Mouse (Mus musculus): Measurements from ENCODE around the gene Nr2f6. TPM values are rescaled to one million over a fixed set of nuclear protein-coding genes. Genes with fewer than 3 reads are reported as not detected.

Gene Nr2f6
- 69.5 and 78.3 TPM in 2 replicates for polyA plus RNA-seq (2014; fragmentation: Nextera tagmentation; extraction: Ambion mirVana)

DNA sequence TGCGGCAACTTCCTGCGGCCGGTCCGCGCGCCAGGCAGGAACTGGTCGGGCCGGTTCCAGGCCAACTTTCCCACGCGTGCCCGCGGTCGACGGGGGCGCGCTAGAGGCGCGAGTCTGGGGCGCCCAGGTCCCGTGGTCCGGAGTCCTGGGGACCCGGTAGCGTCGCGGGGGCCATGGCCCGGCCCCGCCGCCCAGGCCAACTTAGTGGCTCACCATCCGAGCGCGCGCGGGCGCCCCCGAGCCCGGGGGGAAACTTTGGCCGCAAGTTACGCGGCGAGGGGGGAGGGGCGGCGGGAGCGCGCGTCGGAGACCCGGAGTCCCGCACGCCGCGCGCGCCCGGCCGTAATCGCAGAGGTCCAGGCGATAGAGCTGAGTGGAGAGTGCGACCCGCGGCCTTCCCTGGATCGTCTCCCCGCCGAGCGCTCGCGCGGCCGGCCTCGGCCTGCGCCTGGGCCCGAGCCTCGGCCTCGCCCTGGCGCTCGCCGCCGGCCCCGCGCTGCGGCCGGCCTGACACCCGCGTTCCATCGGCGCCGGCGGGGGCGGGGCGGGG is at the start of gene Nr2f6:
TSS of gene Nr2f6 (minus strand) at position 540 of the 550 bp plus-strand sequence.
- peak; percentile 13; the same call in 1 of the 2 replicates for ATAC-seq (ENCODE audit: low FRiP score)
- peaks cover 27% of the 10 kb centered on the region for H3K4me1 ChIP-seq (replicated peaks; ENCODE audit: control insufficient read depth, insufficient read depth, low read length)
- under 1% methylated on average over 52 of the region's 89 CpGs for WGBS
- H3K4me2 ChIP-seq (replicated peaks; ENCODE audit: low read depth, low read length), result peak within 1 kb of the TSS; percentile 96
- H3K36me3 ChIP-seq (ENCODE audit: control insufficient read depth, insufficient read depth, low read length), result no peaks in the 10 kb centered on the region
- no peaks in the 10 kb centered on the region for H3K9me3 ChIP-seq (ENCODE audit: control insufficient read depth, low read length)
- peak within 1 kb of the TSS; percentile 85 for H3K4me3 ChIP-seq (ENCODE audit: low read depth, low read length)
- H3K27ac ChIP-seq (ENCODE audit: low read depth, low read length), result peak within 1 kb of the TSS; percentile 92
- H3K27me3 ChIP-seq (ENCODE audit: control insufficient read depth, insufficient read depth, low read length), result no peaks in the 10 kb centered on the region
- peak; percentile 87 for DNase-seq (ENCODE audit: low spot score)
- peak within 1 kb of the TSS; percentile 82 for H3K9ac ChIP-seq (ENCODE audit: low read depth, low read length)

DNA sequence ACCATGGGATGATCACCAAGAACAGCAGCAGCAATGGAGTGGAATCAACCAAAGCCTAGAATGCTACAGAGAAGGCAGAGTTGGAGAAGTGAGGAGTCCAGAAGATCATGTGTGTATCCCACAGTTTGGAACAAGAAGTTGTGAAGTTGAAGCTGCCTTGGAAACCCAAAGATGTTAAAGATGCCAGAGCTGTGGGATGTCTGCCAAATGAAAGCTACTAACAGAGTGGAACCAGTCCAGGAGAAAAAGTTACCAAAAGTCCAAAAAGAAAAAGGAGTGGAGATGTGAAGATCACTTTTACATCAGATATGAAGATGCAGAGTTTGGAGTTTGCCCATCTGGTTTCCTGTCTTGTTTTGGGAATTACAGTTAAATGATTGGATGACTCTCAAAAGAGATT is 40.4 kb upstream of the Nr2f6 start:
- no peak overlapping the region for H3K9ac ChIP-seq (ENCODE audit: low read depth, low read length)
- no peak for ATAC-seq (ENCODE audit: low FRiP score)
- no peaks in the 10 kb centered on the region for H3K27me3 ChIP-seq (ENCODE audit: control insufficient read depth, insufficient read depth, low read length)
- H3K27ac ChIP-seq (ENCODE audit: low read depth, low read length), result no peak overlapping the region
- no peak overlapping the region for H3K4me2 ChIP-seq (replicated peaks; ENCODE audit: low read depth, low read length)
- H3K4me1 ChIP-seq (replicated peaks; ENCODE audit: control insufficient read depth, insufficient read depth, low read length), result no peaks in the 10 kb centered on the region
- H3K36me3 ChIP-seq (ENCODE audit: control insufficient read depth, insufficient read depth, low read length), result no peaks in the 10 kb centered on the region
- no peak overlapping the region for H3K4me3 ChIP-seq (ENCODE audit: low read depth, low read length)
- H3K9me3 ChIP-seq (ENCODE audit: control insufficient read depth, low read length), result no peaks in the 10 kb centered on the region
- DNase-seq (ENCODE audit: low spot score), result no peak

DNA sequence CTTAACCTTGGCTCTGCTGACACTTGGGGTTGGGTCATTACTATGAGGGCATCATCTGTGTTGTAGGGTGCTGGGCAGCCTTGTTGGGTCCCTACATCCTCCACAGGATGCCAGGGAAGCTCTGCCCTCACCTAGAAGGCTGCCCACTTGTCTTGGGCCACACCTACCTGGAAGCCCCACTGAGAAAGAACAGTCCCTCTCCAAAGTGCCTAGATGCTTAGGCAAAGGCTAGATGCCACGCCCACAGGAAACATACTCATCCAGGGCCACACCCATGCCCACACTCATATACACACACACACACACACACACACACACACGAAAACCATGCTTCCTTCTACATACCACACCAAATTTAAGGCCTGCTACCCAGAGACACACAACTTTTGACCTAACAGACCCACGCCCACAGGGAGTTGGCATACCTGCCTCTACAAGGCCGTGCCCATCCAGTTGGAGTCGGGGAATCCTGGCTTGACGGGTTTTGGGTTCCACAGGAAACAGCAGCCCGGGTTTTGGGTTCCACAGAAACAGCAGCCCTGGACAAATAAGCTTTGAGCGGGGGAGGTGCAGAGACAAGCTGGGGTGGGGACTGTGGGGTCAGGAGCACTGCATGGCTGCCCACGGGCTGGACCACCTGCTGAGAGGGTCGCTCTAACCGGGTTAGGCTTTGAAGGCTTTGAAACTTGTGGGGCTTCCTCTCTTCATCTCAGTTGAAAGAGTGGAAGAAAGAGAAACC is 29.9 kb upstream of the Nr2f6 start:
- no peak overlapping the region for H3K9ac ChIP-seq (ENCODE audit: low read depth, low read length)
- DNase-seq (ENCODE audit: low spot score), result no peak
- no peak for ATAC-seq (ENCODE audit: low FRiP score)

DNA sequence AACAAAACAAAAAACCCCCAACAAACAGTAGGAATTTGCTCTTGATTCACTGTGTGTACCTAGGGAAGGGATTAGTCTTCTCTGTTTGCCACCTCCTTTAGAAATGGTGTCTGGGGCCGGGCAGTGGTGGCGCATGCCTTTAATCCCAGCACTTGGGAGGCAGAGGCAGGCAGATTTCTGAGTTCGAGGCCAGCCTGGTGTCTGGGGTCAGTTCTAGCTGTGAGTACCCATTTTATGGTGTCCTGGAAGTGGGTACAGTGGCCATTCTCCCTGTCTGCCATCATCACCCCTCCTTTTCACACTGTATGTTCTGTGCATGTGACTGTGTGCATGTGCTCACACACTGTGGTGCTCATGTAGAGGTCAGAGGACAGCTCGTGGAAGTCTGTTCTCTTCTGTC is 26.5 kb upstream of the Nr2f6 start:
- ATAC-seq (ENCODE audit: low FRiP score) (no peak), DNase-seq (ENCODE audit: low spot score) (no peak)
- no peak overlapping the region for H3K4me3 ChIP-seq (ENCODE audit: low read depth, low read length)
- no peaks in the 10 kb centered on the region for H3K9me3 ChIP-seq (ENCODE audit: control insufficient read depth, low read length)
- no peak overlapping the region for H3K9ac ChIP-seq (ENCODE audit: low read depth, low read length)
- WGBS, result 96% methylated on average over 4 of the region's 4 CpGs
- H3K27me3 ChIP-seq (ENCODE audit: control insufficient read depth, insufficient read depth, low read length), result no peaks in the 10 kb centered on the region
- H3K36me3 ChIP-seq (ENCODE audit: control insufficient read depth, insufficient read depth, low read length), result 0 out of 2 replicates have a peak, but pooled peaks cover 3% of the 10 kb centered on the region
- H3K4me2 ChIP-seq (replicated peaks; ENCODE audit: low read depth, low read length), result no peak overlapping the region
- H3K4me1 ChIP-seq (replicated peaks; ENCODE audit: control insufficient read depth, insufficient read depth, low read length), result 0 out of 2 replicates have a peak, but pooled peaks cover 7% of the 10 kb centered on the region
- H3K27ac ChIP-seq (ENCODE audit: low read depth, low read length), result no peak overlapping the region

More for the DNA sequence above, 29.9 kb upstream of the Nr2f6 start:
- Histone ChIP-seq H3K27me3 (ENCODE audit: control insufficient read depth, insufficient read depth, low read length) (no peaks in the 10 kb centered on the region), H3K9me3 (ENCODE audit: control insufficient read depth, low read length) (no peaks in the 10 kb centered on the region), H3K27ac (ENCODE audit: low read depth, low read length) (no peak overlapping the region), H3K4me2 (replicated peaks; ENCODE audit: low read depth, low read length) (no peak overlapping the region), H3K36me3 (ENCODE audit: control insufficient read depth, insufficient read depth, low read length) (0 out of 2 replicates have a peak, but pooled peaks cover 3% of the 10 kb centered on the region), H3K4me1 (replicated peaks; ENCODE audit: control insufficient read depth, insufficient read depth, low read length) (0 out of 2 replicates have a peak, but pooled peaks cover 2% of the 10 kb centered on the region), H3K4me3 (ENCODE audit: low read depth, low read length) (no peak overlapping the region)
- 43% methylated on average over 11 of the region's 11 CpGs for WGBS

DNA sequence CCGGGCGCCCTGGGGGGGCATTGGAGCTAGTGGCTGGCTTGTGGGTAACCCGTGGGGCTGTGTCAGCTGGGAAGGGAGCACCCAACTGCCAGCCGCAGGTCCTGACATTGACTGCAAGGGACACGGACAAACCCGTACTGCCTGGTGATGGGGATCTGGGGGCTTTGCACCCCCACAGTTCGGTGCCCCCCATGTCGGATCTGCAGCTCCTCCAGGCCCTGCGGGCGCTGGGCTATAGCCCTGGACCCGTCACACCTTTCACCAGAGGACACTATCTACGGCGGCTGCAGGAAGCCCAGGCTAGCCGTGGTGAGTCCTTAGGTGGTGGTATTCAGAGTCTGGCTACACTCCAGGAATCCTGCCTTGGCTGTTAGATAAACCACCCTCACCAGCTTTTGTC is 25.7 kb upstream of the Nr2f6 start:
- 0 out of 2 replicates have a peak, but pooled peaks cover 7% of the 10 kb centered on the region for H3K4me1 ChIP-seq (replicated peaks; ENCODE audit: control insufficient read depth, insufficient read depth, low read length)
- no peaks in the 10 kb centered on the region for H3K9me3 ChIP-seq (ENCODE audit: control insufficient read depth, low read length)
- WGBS, result 92% methylated on average over 14 of the region's 14 CpGs
- DNase-seq (ENCODE audit: low spot score), result no peak
- no peak overlapping the region for H3K27ac ChIP-seq (ENCODE audit: low read depth, low read length)
- no peak for ATAC-seq (ENCODE audit: low FRiP score)
- no peak overlapping the region for H3K4me3 ChIP-seq (ENCODE audit: low read depth, low read length)
- H3K27me3 ChIP-seq (ENCODE audit: control insufficient read depth, insufficient read depth, low read length), result no peaks in the 10 kb centered on the region
- H3K4me2 ChIP-seq (replicated peaks; ENCODE audit: low read depth, low read length), result no peak overlapping the region
- 0 out of 2 replicates have a peak, but pooled peaks cover 3% of the 10 kb centered on the region for H3K36me3 ChIP-seq (ENCODE audit: control insufficient read depth, insufficient read depth, low read length)
- no peak overlapping the region for H3K9ac ChIP-seq (ENCODE audit: low read depth, low read length)

DNA sequence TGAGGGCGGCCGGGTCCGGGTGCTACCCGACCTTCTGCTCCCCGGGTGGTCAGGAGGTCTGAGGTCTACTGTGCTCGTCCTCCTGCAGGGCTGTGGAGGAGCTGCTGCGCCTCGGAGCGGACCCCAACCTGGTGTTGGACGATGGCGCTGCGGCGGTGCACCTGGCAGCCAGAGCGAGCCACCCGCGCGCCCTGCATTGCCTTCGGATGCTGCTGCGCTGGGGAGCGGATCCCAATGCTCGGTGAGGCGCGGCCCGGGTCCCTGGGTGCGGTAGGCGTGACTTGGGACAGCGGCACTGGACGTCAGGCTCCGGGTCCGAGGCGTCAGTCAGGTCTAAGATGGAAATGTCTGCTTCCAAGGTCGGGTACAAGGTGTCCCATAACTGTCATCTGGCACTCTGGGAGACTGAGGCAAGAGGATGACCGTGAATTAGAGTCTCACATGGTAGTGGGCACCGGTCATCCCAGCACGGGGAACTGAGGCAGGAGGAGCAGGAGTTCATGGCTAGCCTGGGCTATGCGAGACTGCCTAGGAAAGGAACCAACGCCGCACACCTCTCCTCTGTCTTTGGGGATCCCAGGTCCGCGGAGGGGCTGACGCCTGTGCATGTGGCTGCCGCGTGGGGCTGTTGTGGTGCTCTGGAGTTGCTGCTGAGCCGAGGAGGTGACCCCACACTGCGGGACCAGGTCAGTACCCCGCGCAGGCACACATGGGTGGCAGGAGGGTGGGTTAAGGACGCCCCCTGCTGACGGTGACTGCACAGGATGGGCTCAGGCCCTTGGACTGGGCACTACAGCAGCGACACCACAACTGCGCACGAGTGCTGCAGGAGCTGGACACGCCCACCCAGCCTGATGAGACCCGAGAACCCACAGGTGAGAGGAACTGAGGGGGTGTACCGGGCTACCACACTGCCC is 24.6 kb upstream of the Nr2f6 start:
- under 1% methylated on average over 55 of the region's 55 CpGs for WGBS
- 0 out of 2 replicates have a peak, but pooled peaks cover 7% of the 10 kb centered on the region for H3K4me1 ChIP-seq (replicated peaks; ENCODE audit: control insufficient read depth, insufficient read depth, low read length)
- H3K9ac ChIP-seq (ENCODE audit: low read depth, low read length), result peak overlapping the region; percentile 79
- H3K9me3 ChIP-seq (ENCODE audit: control insufficient read depth, low read length), result no peaks in the 10 kb centered on the region
- peak; percentile 82 for ATAC-seq (ENCODE audit: low FRiP score)
- 0 out of 2 replicates have a peak, but pooled peaks cover 3% of the 10 kb centered on the region for H3K36me3 ChIP-seq (ENCODE audit: control insufficient read depth, insufficient read depth, low read length)
- peak overlapping the region; percentile 86 for H3K4me2 ChIP-seq (replicated peaks; ENCODE audit: low read depth, low read length)
- peak; percentile 82 for DNase-seq (ENCODE audit: low spot score)
- peak overlapping the region; percentile 64 for H3K4me3 ChIP-seq (ENCODE audit: low read depth, low read length)
- no peak overlapping the region for H3K27ac ChIP-seq (ENCODE audit: low read depth, low read length)
- H3K27me3 ChIP-seq (ENCODE audit: control insufficient read depth, insufficient read depth, low read length), result no peaks in the 10 kb centered on the region

DNA sequence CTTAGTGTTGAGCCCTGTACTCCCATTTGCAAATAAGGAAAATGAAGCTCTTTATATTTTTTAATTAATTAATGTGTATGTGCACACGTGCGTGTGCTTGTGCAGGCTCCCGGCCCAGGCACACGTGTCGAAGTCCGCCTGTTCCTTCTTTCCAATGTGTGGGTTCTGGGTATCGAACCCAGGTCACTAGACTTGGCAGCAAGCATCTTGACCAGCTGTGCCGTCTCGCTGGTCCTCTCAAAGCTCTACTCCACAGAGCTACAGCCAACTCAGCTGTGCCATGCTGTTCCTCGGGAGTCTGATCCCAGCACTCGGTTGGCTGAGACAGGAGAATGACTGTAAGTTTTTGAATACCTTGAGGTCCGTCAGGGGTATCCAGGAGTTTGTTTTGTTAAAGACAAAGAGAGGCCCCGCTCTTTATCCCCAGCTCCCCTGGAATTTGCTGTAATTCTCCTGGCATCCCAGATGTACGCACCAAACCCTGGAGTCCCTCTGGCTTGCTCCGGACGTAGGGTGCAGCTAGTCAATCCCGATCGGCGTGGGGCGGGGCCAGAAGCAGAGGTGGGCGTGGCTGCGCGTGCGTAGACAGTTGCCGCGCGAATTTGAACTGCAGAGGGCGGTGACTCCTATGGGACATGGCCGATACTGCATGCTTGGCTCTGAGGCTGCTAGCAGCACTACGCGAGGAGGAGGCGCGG is 23.8 kb upstream of the Nr2f6 start, which contains the start of gene Ankle1:
TSS of gene Ankle1 (plus strand) at position 610 of the 698 bp plus-strand sequence.
- Histone ChIP-seq H3K27ac (ENCODE audit: low read depth, low read length) (no peak within 1 kb of the TSS), H3K4me1 (replicated peaks; ENCODE audit: control insufficient read depth, insufficient read depth, low read length) (0 out of 2 replicates have a peak, but pooled peaks cover 7% of the 10 kb centered on the region), H3K27me3 (ENCODE audit: control insufficient read depth, insufficient read depth, low read length) (no peaks in the 10 kb centered on the region), H3K4me3 (ENCODE audit: low read depth, low read length) (peak within 1 kb of the TSS; percentile 64), H3K36me3 (ENCODE audit: control insufficient read depth, insufficient read depth, low read length) (0 out of 2 replicates have a peak, but pooled peaks cover 3% of the 10 kb centered on the region), H3K9me3 (ENCODE audit: control insufficient read depth, low read length) (no peaks in the 10 kb centered on the region), H3K4me2 (replicated peaks; ENCODE audit: low read depth, low read length) (peak within 1 kb of the TSS; percentile 86), H3K9ac (ENCODE audit: low read depth, low read length) (peak within 1 kb of the TSS; percentile 79)
- peak; percentile 89 for ATAC-seq (ENCODE audit: low FRiP score)
- 17% methylated on average over 33 of the region's 33 CpGs for WGBS
- peak; percentile 98 for DNase-seq (ENCODE audit: low spot score)

DNA sequence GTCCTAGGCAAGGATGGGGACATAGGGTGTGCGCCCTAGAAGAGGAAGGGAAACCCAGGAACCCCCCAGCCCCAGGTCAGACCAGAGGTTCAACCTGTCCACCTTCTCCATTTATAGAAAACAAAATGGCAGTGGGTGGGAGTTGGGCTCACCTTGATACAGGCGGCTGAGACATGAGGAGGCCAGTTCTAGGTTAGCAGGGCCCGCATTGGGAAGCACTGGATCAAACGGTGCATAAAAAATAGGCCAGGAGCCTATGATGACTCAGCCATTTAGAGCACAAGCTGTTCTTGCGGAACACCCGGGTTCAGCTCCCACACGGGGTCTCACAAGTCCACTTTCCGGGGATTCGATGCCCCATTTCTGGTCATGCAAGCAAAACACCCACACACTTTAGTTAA is 23.2 kb upstream of the Nr2f6 start:
- no peaks in the 10 kb centered on the region for H3K27me3 ChIP-seq (ENCODE audit: control insufficient read depth, insufficient read depth, low read length)
- no peak overlapping the region for H3K9ac ChIP-seq (ENCODE audit: low read depth, low read length)
- H3K4me2 ChIP-seq (replicated peaks; ENCODE audit: low read depth, low read length), result no peak overlapping the region
- no peak overlapping the region for H3K4me3 ChIP-seq (ENCODE audit: low read depth, low read length)
- no peaks in the 10 kb centered on the region for H3K9me3 ChIP-seq (ENCODE audit: control insufficient read depth, low read length)
- DNase-seq (ENCODE audit: low spot score) (no peak), ATAC-seq (ENCODE audit: low FRiP score) (no peak)
- 0 out of 2 replicates have a peak, but pooled peaks cover 7% of the 10 kb centered on the region for H3K4me1 ChIP-seq (replicated peaks; ENCODE audit: control insufficient read depth, insufficient read depth, low read length)
- H3K36me3 ChIP-seq (ENCODE audit: control insufficient read depth, insufficient read depth, low read length), result 0 out of 2 replicates have a peak, but pooled peaks cover 3% of the 10 kb centered on the region
- WGBS, result 86% methylated on average over 9 of the region's 9 CpGs
- no peak overlapping the region for H3K27ac ChIP-seq (ENCODE audit: low read depth, low read length)

Measured in hindbrain, embryonic 11.5 days (tissue).